Mouse (Mus musculus) erythroblast, embryonic 14.5 days (primary cell): Measurements from ENCODE around the gene Cux2. TPM values are rescaled to one million over a fixed set of nuclear protein-coding genes. Genes with fewer than 3 reads are reported as not detected.

ENCODE experiments used
- H3K27me3 ChIP-seq: 2 replicates; pipeline ENCODE4 v1.6.1; 2012; ENCODE audit warnings: inconsistent platforms; ENCODE audit not compliant: control insufficient read depth
- H3K36me3 ChIP-seq: 2 replicates; pipeline ENCODE4 v1.6.1; 2012; ENCODE audit warnings: mild to moderate bottlenecking, inconsistent platforms; ENCODE audit not compliant: control insufficient read depth
- H3K4me1 ChIP-seq: 2 replicates; pipeline ENCODE4 v1.6.1; 2012; ENCODE audit warnings: inconsistent platforms; ENCODE audit not compliant: control insufficient read depth
- H3K4me3 ChIP-seq: replicated peaks from 2 replicates; pipeline ENCODE3; 2012; ENCODE audit warnings: moderate library complexity, mild to moderate bottlenecking, inconsistent platforms
- H3K9me3 ChIP-seq: 2 replicates; pipeline ENCODE4 v1.6.1; 2012; ENCODE audit warnings: low read length, inconsistent platforms, mixed read lengths; ENCODE audit not compliant: control insufficient read depth
- GATA1 ChIP-seq: IDR thresholded peaks from 2 replicates; pipeline ENCODE4 v1.6.1; 2012; ENCODE audit warnings: low read length, inconsistent platforms, mixed read lengths
- TAL1 ChIP-seq: IDR thresholded peaks from 3 replicates; pipeline ENCODE4 v1.6.1; 2012; ENCODE audit warnings: low read length, inconsistent platforms, mixed read lengths
- polyA plus RNA-seq: library from polyadenylated mRNA; stranded (reverse); fragments of >175 nt; gene quantifications from 2 replicates; pipeline ENCODE4 v1.2.3, GENCODE M21; 2012

Gene Cux2
- polyA plus RNA-seq, 1 experiment, result 0.05 TPM

DNA sequence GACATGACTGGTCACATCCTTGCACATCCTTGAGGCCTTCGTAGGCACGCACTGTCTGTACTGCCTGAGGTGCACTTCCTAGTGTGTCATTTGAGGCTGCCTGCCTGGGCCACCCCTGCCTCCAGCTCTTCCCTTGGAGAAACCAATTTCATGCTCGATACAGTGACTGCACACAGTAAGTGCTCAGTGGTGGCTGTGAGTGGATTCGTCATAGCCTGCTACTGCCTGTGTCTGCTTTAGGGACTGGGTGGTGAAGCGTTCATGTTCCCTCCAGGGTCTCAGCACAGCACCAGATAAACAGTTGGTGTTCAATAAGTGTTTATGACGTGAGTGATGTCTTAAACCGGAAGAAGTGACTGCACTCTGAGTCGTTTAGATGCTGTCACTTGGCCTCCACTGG is 166.5 kb downstream of the Cux2 start:
- Histone ChIP-seq H3K4me3 (no peak overlapping the region), H3K4me1 (no peaks in the 10 kb centered on the region), H3K9me3 (peaks cover 11% of the 10 kb centered on the region), H3K36me3 (no peaks in the 10 kb centered on the region; the same call in 1 of the 2 replicates), H3K27me3 (no peaks in the 10 kb centered on the region)
- TF ChIP-seq TAL1 (no peak), GATA1 (no peak)

DNA sequence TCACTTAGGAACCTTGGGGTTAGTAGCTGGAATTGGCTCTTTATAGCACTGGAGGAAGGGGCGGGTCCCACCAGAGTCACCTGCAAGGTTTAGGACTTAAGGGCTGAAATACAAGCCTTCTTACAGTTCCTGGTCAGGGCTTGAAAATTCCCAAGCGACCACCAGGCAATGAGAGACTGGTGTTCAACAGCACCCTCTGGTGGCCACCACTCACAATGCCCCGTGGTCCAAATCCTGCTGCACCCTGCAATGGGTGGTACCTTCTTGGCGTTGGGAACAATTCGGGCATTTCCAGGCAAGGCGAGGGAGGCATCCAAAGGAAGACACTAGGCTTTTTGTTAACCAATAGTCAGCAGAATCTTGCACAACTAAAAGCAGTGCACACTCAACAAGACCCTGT is 170.7 kb downstream of the Cux2 start:
- Histone ChIP-seq H3K4me1 (no peaks in the 10 kb centered on the region), H3K9me3 (no peaks in the 10 kb centered on the region)

DNA sequence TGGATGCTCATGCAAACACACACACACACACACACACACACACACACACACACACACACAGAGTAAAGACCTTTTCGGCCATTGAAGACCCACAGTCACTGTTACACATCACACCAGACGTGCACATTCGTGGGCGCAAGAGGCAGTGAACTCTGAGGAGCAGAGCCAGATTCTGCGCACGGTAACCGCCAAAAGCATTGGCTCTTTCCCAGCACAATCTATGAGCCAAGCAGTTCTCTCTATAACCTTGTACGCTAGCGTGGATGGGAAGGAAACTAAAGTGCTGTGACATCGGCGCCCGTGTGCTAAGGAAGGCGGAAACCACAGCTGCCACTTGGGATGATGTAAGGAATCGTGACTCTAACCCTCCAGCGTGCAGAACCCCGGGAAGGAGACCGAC is 171.2 kb downstream of the Cux2 start:
- H3K4me1 ChIP-seq, result no peaks in the 10 kb centered on the region
- no peak for TF ChIP-seq GATA1
- no peak for TF ChIP-seq TAL1
- H3K36me3 ChIP-seq, result no peaks in the 10 kb centered on the region
- no peak overlapping the region for H3K4me3 ChIP-seq
- no peaks in the 10 kb centered on the region for H3K9me3 ChIP-seq
- no peaks in the 10 kb centered on the region for H3K27me3 ChIP-seq

More for the DNA sequence above, 170.7 kb downstream of the Cux2 start:
- Histone ChIP-seq H3K27me3 (no peaks in the 10 kb centered on the region), H3K4me3 (no peak overlapping the region), H3K36me3 (no peaks in the 10 kb centered on the region)
- TF ChIP-seq TAL1 (no peak), GATA1 (no peak)

DNA sequence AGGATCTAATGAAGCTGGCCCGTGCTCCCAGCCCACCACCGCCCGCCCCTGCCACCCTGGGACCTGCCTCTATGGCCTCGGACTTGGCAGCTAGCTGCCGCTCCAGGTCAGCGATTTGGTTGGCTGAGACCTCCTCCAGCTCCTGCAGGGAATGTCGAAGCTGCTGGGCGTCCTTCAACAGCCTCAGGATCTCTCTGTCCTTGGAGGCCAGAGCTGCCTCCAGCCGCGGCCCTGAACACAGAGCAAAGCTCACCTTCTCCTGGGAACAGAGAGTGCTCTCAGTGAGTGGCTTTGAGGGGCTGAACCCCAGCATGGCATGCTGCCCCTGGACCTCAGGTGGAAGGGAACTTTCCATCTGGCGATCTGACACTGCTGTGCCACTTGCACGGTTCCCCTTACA is 173.0 kb downstream of the Cux2 start:
- no peak for TF ChIP-seq GATA1
- no peak for TF ChIP-seq TAL1
- H3K4me3 ChIP-seq, result no peak overlapping the region
- H3K4me1 ChIP-seq, result no peaks in the 10 kb centered on the region
- H3K9me3 ChIP-seq, result no peaks in the 10 kb centered on the region
- H3K36me3 ChIP-seq, result no peaks in the 10 kb centered on the region; the same call in 1 of the 2 replicates
- no peaks in the 10 kb centered on the region for H3K27me3 ChIP-seq

DNA sequence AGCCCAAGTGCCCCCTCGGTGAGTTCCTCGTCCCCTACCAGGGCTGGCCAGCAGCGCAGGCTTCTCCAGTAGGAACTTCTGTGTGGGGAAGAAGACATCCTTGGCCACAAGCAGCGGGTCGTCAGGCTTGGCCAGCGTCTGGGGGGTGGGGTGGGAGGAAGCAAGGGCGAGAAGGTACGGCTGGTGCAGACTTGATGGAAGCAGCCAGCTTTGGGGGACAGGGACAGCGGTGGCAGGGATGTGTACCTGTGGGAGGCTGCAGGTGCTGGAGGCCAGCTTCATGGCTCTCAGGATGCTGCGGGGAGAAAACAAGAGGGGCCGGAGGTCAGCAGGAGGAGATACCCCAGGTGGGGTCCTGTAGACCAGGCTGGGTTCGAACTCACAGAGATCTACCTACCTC is 174.9 kb downstream of the Cux2 start:
- TF ChIP-seq TAL1, result no peak
- TF ChIP-seq GATA1, result no peak
- H3K4me1 ChIP-seq, result no peaks in the 10 kb centered on the region
- no peaks in the 10 kb centered on the region for H3K9me3 ChIP-seq
- no peaks in the 10 kb centered on the region; the same call in 1 of the 2 replicates for H3K36me3 ChIP-seq
- H3K4me3 ChIP-seq, result no peak overlapping the region
- H3K27me3 ChIP-seq, result no peaks in the 10 kb centered on the region

DNA sequence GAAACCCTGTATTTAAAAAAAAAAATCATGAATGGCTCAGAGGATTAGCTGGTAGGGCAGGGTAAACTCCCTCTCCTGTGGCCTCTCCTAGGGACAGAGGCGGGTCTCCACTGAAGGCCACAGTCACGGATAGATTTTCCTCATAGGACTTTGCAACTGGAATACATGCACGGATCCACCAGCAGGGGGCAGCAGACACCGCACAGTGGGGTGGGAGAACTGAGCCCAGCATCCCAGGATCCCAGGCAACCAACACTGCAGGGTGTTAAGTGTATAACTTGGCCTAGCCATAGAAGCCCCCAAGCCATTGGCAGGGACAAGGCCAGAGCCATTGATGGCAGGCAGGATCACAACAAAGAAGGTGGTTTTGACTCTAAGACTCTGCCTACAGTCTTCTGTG is 177.7 kb downstream of the Cux2 start:
- TF ChIP-seq GATA1 (no peak), TAL1 (no peak)
- no peaks in the 10 kb centered on the region for H3K27me3 ChIP-seq
- no peaks in the 10 kb centered on the region for H3K4me1 ChIP-seq
- no peak overlapping the region for H3K4me3 ChIP-seq
- no peaks in the 10 kb centered on the region for H3K9me3 ChIP-seq
- H3K36me3 ChIP-seq, result no peaks in the 10 kb centered on the region; the same call in 1 of the 2 replicates

DNA sequence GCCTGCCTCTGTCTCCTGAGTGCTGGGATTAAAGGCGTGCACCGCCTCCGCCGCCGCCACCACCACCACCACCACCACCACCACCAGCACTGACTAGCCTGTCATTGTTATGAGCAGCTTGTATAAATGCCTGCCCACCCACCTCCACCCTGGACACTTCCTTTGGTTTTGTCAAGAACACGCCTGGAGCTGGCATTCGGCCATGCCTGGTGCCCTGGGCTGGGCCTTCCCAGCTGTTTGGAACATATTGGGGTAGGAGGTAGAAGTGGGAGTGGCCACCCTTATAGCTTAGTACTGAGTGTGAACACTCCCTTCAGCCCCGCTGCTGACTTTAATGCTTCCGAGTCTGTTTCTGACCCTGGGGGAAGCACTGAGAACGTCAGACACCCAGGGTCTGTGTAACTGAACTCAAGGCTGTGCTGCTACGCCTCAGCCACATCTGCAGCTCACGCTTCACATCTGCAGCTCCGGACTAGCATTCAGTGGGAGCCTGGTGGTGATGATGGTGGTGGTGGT is 178.3 kb downstream of the Cux2 start:
- H3K9me3 ChIP-seq, result no peaks in the 10 kb centered on the region
- TF ChIP-seq TAL1 (no peak), GATA1 (no peak)
- H3K4me1 ChIP-seq, result no peaks in the 10 kb centered on the region
- H3K4me3 ChIP-seq, result no peak overlapping the region
- H3K36me3 ChIP-seq, result no peaks in the 10 kb centered on the region; the same call in 1 of the 2 replicates
- no peaks in the 10 kb centered on the region for H3K27me3 ChIP-seq

DNA sequence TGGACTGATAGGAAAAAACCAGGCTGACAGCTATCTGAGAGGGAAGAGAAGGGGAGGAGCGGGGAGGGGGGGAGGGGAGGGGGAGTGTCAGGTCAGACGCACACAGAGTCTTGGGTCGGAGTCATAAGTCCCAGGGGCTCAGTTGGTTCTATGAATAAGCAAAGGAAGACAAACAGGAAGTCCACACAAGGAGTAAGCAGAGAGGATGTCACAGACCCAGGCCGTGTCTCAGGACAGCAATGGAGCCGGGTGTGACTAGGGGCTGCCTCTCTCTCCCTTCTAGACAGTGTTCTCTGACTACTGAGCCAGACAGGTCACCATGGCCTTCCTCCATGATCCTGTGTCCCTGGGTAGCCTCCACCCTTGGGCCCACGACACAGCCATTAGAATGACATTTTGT is 179.1 kb downstream of the Cux2 start:
- no peaks in the 10 kb centered on the region for H3K9me3 ChIP-seq
- H3K27me3 ChIP-seq, result no peaks in the 10 kb centered on the region
- H3K36me3 ChIP-seq, result no peaks in the 10 kb centered on the region; the same call in 1 of the 2 replicates
- TF ChIP-seq TAL1 (no peak), GATA1 (no peak)
- no peaks in the 10 kb centered on the region for H3K4me1 ChIP-seq
- H3K4me3 ChIP-seq, result no peak overlapping the region

DNA sequence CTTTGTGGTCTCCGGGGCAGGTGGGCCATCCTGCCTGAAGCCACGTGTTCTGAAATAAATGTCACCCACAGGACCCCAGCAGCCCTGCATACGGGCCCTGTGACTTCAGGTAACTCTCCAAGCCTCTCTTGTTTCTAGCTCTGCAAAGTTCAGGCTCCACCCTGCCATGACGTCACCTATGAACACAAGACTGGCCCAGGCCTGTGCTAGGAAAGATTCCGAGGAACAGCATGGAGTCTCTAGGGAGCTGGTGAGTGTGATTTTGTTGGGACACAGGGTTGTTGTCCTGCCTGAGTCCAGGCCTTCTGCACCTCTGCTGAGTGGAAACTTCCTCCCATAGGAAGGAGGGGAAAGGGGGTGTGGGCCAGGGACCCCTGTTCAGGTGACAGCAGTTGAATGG is 181.9 kb downstream of the Cux2 start:
- H3K4me3 ChIP-seq, result no peak overlapping the region
- no peaks in the 10 kb centered on the region; the same call in 1 of the 2 replicates for H3K36me3 ChIP-seq
- H3K9me3 ChIP-seq, result no peaks in the 10 kb centered on the region
- no peak for TF ChIP-seq TAL1
- no peak for TF ChIP-seq GATA1
- no peaks in the 10 kb centered on the region for H3K27me3 ChIP-seq
- H3K4me1 ChIP-seq, result peaks cover 5% of the 10 kb centered on the region

DNA sequence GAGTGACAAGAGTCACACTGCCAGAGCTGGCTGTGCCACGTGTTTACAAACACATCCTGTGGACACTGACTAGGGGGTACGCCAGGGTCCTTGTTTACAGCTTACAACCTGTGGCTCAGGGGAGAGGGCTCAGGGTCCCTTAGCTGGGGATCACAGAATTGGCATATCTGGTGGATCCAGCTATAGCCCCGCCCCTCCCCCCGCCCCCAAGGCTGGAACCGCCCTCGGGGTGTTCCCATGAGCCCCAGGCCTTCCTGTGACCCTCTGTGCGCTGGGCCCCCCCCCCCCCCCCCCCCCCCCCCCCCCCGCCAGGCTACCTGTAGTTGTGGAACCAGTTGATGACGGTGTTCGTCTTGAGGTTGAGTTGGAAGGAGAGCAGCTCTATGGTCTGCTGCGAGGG is 185.6 kb downstream of the Cux2 start:
- H3K36me3 ChIP-seq, result no peaks in the 10 kb centered on the region; the same call in 1 of the 2 replicates
- TF ChIP-seq TAL1, result no peak
- TF ChIP-seq GATA1, result no peak
- no peaks in the 10 kb centered on the region for H3K27me3 ChIP-seq
- no peaks in the 10 kb centered on the region for H3K9me3 ChIP-seq
- no peak overlapping the region for H3K4me3 ChIP-seq
- H3K4me1 ChIP-seq, result peaks cover 5% of the 10 kb centered on the region
